Mouse (Mus musculus): ENCODE measurements around the gene Tbx3. TPM values are rescaled to one million over a fixed set of nuclear protein-coding genes. Genes with fewer than 3 reads are reported as not detected.

Gene Tbx3
- polyA plus RNA-seq, 1 experiment from 2014 or later = 18.8 TPM

GRCm38 (mm10) chr5:119706467-119706866, 36.0 kb downstream of the Tbx3 start:
- Histone ChIP-seq H3K27me3 (replicated peaks) (peaks cover 69% of the 10 kb centered on the region), H3K4me3 (peak overlapping the region; percentile 25), H3K4me1 (replicated peaks) (0 out of 2 replicates have a peak, but pooled peaks cover 3% of the 10 kb centered on the region), H3K9me3 (replicated peaks) (peaks cover 7% of the 10 kb centered on the region), H3K36me3 (no peaks in the 10 kb centered on the region), H3K27ac (ENCODE audit: poor library complexity, severe bottlenecking) (no peak overlapping the region), H3K9ac (no peak overlapping the region; the same call in 1 of the 2 replicates), H3K4me2 (peak overlapping the region; percentile 62)
- no peak for ATAC-seq (ENCODE audit: insufficient number of reproducible peaks, low FRiP score)
- under 1% methylated on average over 17 of the region's 17 CpGs for WGBS

- H3K36me3 ChIP-seq = no peaks in the 10 kb centered on the region
- 77% methylated on average over 14 of the region's 14 CpGs for WGBS
- peaks cover 10% of the 10 kb centered on the region for H3K9me3 ChIP-seq (replicated peaks)
- no peak overlapping the region for H3K4me3 ChIP-seq
- H3K27ac ChIP-seq (ENCODE audit: poor library complexity, severe bottlenecking) = no peak overlapping the region
- no peak overlapping the region for H3K4me2 ChIP-seq
- no peak for ATAC-seq (ENCODE audit: insufficient number of reproducible peaks, low FRiP score)
- H3K9ac ChIP-seq = no peak overlapping the region
- 0 out of 2 replicates have a peak, but pooled peaks cover 3% of the 10 kb centered on the region for H3K4me1 ChIP-seq (replicated peaks)
- H3K27me3 ChIP-seq (replicated peaks) = peaks cover 61% of the 10 kb centered on the region
These were observed 38.5 kb downstream of the Tbx3 start for GRCm38 (mm10) chr5:119708850-119709585.

GRCm38 (mm10) chr5:119709826-119710559, 39.5 kb downstream of the Tbx3 start:
- Histone ChIP-seq H3K4me2 (no peak overlapping the region), H3K27ac (ENCODE audit: poor library complexity, severe bottlenecking) (no peak overlapping the region), H3K9me3 (replicated peaks) (peaks cover 10% of the 10 kb centered on the region), H3K27me3 (replicated peaks) (peaks cover 53% of the 10 kb centered on the region), H3K36me3 (no peaks in the 10 kb centered on the region), H3K9ac (no peak overlapping the region), H3K4me3 (no peak overlapping the region), H3K4me1 (replicated peaks) (0 out of 2 replicates have a peak, but pooled peaks cover 3% of the 10 kb centered on the region)
- no peak for ATAC-seq (ENCODE audit: insufficient number of reproducible peaks, low FRiP score)
- WGBS = 29% methylated on average over 18 of the region's 18 CpGs

- 0 out of 2 replicates have a peak, but pooled peaks cover 3% of the 10 kb centered on the region for H3K4me1 ChIP-seq (replicated peaks)
- ATAC-seq (ENCODE audit: insufficient number of reproducible peaks, low FRiP score) = no peak
- H3K9me3 ChIP-seq (replicated peaks) = peaks cover 10% of the 10 kb centered on the region
- H3K27me3 ChIP-seq (replicated peaks) = peaks cover 46% of the 10 kb centered on the region
- no peak overlapping the region for H3K27ac ChIP-seq (ENCODE audit: poor library complexity, severe bottlenecking)
- WGBS = 31% methylated on average over 7 of the region's 7 CpGs
- no peaks in the 10 kb centered on the region for H3K36me3 ChIP-seq
- no peak overlapping the region for H3K4me3 ChIP-seq
- no peak overlapping the region for H3K4me2 ChIP-seq
- H3K9ac ChIP-seq = no peak overlapping the region
These were observed 40.3 kb downstream of the Tbx3 start for GRCm38 (mm10) chr5:119710756-119711155.

- ATAC-seq (ENCODE audit: insufficient number of reproducible peaks, low FRiP score) = no peak
These were observed 41.2 kb downstream of the Tbx3 start for GRCm38 (mm10) chr5:119711626-119712025.

GRCm38 (mm10) chr5:119712679-119713246, 42.3 kb downstream of the Tbx3 start:
- WGBS = 5% methylated on average over 22 of the region's 22 CpGs
- ATAC-seq (ENCODE audit: insufficient number of reproducible peaks, low FRiP score) = no peak
- Histone ChIP-seq H3K4me1 (replicated peaks) (no peaks in the 10 kb centered on the region), H3K4me2 (peak overlapping the region; percentile 51), H3K4me3 (peak overlapping the region; percentile 13; the same call in 1 of the 2 replicates), H3K27me3 (replicated peaks) (peaks cover 27% of the 10 kb centered on the region), H3K9me3 (replicated peaks) (peaks cover 10% of the 10 kb centered on the region), H3K27ac (ENCODE audit: poor library complexity, severe bottlenecking) (no peak overlapping the region), H3K36me3 (no peaks in the 10 kb centered on the region), H3K9ac (no peak overlapping the region)

More at GRCm38 (mm10) chr5:119711626-119712025, 41.2 kb downstream of the Tbx3 start:
- H3K4me1 ChIP-seq (replicated peaks) = no peaks in the 10 kb centered on the region
- H3K27ac ChIP-seq (ENCODE audit: poor library complexity, severe bottlenecking) = no peak overlapping the region
- H3K4me2 ChIP-seq = no peak overlapping the region
- no peak overlapping the region for H3K4me3 ChIP-seq
- peaks cover 38% of the 10 kb centered on the region for H3K27me3 ChIP-seq (replicated peaks)
- H3K36me3 ChIP-seq = no peaks in the 10 kb centered on the region
- peaks cover 10% of the 10 kb centered on the region for H3K9me3 ChIP-seq (replicated peaks)
- WGBS = 81% methylated on average over 5 of the region's 5 CpGs
- no peak overlapping the region for H3K9ac ChIP-seq

- Histone ChIP-seq H3K9ac (no peak overlapping the region), H3K27ac (ENCODE audit: poor library complexity, severe bottlenecking) (no peak overlapping the region), H3K4me3 (no peak overlapping the region), H3K27me3 (replicated peaks) (peaks cover 10% of the 10 kb centered on the region; the same call in 1 of the 2 replicates), H3K4me1 (replicated peaks) (0 out of 2 replicates have a peak, but pooled peaks cover 3% of the 10 kb centered on the region), H3K36me3 (no peaks in the 10 kb centered on the region), H3K9me3 (replicated peaks) (no peaks in the 10 kb centered on the region), H3K4me2 (no peak overlapping the region)
- WGBS = 49% methylated on average over 11 of the region's 11 CpGs
- no peak for ATAC-seq (ENCODE audit: insufficient number of reproducible peaks, low FRiP score)
These were observed 50.2 kb downstream of the Tbx3 start for GRCm38 (mm10) chr5:119720471-119721265.

GRCm38 (mm10) chr5:119732978-119733377, 62.5 kb downstream of the Tbx3 start:
- no peak overlapping the region for H3K27ac ChIP-seq (ENCODE audit: poor library complexity, severe bottlenecking)
- WGBS = 37% methylated on average over 7 of the region's 7 CpGs
- no peak for ATAC-seq (ENCODE audit: insufficient number of reproducible peaks, low FRiP score)

More at GRCm38 (mm10) chr5:119732978-119733377, 62.5 kb downstream of the Tbx3 start:
- H3K4me2 ChIP-seq = no peak overlapping the region
- no peaks in the 10 kb centered on the region; the same call in 1 of the 2 replicates for H3K9me3 ChIP-seq (replicated peaks)
- H3K36me3 ChIP-seq = no peaks in the 10 kb centered on the region
- no peak overlapping the region for H3K4me3 ChIP-seq
- H3K27me3 ChIP-seq (replicated peaks) = 0 out of 2 replicates have a peak, but pooled peaks cover 5% of the 10 kb centered on the region
- H3K4me1 ChIP-seq (replicated peaks) = peaks cover 7% of the 10 kb centered on the region
- H3K9ac ChIP-seq = no peak overlapping the region

Measured in heart, embryonic 12.5 days (tissue).